Mouse (Mus musculus) gastrocnemius, postnatal 10 days (tissue): Measurements from ENCODE around the gene Nrtn. TPM values are rescaled to one million over a fixed set of nuclear protein-coding genes. Genes with fewer than 3 reads are reported as not detected.

Source experiments
- DNase-seq: peaks from one replicate; pipeline ENCODE4 v3.0.0; 2021; ENCODE audit warnings: mixed read lengths
- long read RNA-seq, 2 experiments: library from polyadenylated mRNA; stranded (forward); transcript quantifications; one replicate each; pipeline ENCODE4 v2.0.0; 2021
- total RNA-seq, 2 experiments: library from RNA; stranded (reverse); gene quantifications; 2 replicates each; pipeline ENCODE4 v1.2.3; 2021

The Nrtn gene
- total RNA-seq = 1 to 10 TPM in 1 of 2 experiments, under 1 TPM in 1; 0.95 to 1.4 TPM
- long read RNA-seq, experiment 1, partial matches to known transcripts = 0 of 1 reads
- long read RNA-seq, experiment 1, other reads (novel, unspliced or antisense) = 0 of 1 reads
- long read RNA-seq, experiment 2 = 0 reads

DNA sequence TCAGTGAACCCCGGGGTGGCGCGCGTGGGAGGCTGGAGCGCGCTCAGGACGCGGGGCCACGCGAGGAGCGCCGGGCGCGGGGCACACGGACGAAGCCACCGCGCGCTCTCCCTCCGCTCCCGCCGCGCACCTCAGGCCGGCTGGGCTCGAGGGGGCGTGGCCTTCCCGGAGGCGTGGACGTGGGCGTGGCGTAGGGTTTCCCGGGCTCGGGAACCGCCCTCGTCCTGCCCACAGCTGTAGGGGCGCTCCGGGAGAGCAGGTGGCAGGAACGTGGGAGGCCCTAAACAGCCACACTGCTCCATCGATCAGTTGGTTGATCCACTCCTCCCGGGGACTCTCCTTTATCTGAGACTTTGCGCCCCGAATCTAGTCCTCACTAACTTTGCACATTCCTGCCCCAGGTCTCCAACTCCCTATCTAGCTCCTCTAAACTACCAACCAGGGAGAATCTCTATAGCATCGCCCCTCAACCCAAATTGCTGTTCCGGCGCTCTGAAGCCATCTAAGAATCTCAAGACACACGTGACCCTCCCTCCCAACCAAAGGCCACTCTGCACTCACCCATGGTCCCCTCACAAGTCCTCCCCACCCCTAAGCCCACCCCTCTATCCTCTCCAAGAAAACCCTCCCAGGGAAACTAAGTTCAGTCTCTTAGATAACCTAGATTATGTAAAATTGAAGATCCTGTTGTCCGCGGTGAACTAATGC lies at the start of gene Nrtn:
Gene Nrtn, minus strand, starts transcription at position 115 of the 708 bp plus-strand sequence.
- peak; percentile 86 for DNase-seq

DNA sequence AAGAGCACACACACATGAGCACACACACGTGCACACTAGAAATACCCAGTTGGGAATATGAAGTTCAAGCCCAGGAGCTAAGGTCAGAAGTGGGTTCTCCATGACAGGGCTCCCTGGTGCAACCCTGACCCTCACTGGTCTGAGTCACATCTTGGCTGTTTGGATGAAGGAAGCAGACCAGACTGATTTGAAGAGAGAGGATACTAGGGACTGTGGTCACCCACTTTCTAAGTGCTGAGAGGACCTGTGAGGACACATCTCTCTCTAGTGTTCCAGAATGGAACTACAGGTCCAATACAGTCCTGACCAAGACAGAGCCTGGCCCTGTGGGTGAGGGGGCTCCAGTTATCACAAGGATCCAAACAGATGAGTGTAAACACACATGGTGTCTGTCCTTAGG lies 48.5 kb upstream of the Nrtn start:
- no peak for DNase-seq

DNA sequence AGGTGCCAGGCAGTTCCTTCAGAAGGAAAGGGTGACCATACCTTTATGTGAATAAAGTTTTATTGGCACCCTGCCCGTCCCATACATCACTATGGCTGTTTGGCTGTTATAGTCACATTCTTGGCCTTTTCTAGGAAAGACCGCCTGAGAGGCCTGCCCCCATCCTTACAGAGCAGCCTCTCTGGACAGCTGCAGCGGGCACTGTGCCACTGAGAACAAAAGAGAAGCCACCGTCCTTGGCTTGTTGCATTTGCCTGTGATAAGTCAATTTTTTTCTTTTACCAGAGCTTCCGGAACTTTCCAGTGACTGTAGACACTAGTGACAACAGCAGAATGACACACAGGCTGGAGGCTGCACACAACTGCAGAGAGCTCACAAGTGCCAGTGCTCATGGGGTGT lies 47.6 kb upstream of the Nrtn start:
- no peak for DNase-seq

DNA sequence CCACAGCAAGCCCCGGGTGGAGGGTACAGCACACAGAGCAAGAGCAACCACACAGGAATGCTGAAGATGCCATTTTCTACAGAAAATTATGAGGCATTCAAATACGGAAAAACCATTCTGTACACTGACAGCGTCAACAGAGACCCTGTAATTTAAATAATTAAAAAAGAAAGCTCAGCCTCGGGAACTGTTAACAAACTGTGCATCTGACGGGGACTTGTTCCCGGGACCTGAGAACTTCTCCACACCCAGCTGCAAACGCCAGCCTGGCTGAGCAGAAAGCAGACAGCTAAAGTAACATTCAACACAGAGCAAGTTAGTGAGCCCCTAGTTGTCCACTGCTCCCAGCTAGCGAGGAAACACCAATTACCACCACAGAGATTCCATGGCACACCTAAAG lies 44.7 kb upstream of the Nrtn start:
- no peak for DNase-seq

DNA sequence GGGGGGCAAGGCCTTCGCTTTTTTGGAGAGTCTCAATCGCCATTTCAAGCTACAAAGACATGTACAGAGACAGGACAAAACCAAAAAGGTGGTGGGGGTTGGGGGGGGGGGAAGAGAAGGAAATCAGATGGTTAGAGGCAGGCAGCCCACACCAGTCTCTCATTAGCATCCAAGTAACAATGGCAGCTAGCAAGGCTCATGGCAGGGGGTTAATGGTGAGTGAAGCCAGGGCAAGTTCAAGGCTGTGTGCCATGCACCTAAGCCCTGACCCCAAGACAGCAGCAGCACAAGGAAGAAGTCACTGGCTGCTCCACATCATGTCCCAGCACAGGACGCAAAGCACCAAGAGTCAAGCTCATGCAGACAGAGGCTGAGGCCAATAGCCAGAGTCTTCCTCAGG lies 41.9 kb upstream of the Nrtn start:
- no peak for DNase-seq

DNA sequence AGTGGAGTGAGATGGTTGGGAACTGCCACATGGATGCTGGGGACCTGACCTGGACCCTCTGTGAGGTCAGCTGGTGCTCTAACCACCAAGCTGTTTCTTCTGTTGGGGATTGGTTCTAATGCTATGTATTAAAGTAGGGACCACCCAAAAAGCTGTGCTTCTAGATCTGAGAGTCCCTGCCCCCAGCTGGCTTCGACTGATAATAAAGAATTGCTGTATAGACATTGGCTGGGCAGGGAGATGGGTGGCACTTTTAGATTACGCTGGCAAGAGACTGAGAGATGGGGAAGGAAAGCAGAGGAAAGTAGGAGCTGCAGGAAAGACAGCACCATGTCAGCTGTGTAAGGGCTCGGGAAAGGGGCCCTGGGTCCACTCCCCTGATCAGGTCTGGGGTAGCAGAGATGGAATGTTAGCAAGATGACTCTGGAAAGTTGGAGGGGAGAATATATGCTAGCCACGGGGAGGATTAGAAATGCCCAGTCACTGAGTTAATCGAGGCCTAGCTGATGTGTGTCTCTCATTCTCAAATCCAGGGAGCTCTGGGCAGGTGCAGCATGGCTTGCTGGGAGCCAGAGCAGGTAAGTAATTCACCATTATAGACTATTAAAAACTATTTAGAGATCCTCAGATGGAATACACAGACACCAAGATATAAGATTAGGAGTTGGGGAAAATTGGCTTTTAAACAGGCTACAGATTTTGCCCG lies 36.4 kb upstream of the Nrtn start:
- DNase-seq = no peak

DNA sequence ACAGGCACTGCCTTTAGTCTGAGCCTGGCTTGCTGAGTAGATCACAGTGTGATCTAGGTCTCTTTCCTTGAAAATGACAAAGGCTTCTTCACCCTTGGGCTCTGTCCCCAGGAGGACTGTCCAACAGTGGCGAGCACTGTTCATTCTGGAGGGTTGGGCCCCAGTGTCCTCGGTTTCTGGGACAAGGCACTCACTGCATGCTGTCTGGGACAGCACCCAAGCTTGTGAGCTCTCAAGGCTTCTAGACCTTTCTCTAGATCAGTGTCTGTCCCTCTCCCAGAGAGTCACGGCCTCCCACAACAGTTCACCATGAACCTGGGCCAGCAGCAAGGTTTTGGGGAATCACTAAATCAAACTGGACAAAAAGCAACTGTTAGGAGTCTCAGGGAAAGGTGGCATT lies 35.3 kb upstream of the Nrtn start:
- no peak for DNase-seq

DNA sequence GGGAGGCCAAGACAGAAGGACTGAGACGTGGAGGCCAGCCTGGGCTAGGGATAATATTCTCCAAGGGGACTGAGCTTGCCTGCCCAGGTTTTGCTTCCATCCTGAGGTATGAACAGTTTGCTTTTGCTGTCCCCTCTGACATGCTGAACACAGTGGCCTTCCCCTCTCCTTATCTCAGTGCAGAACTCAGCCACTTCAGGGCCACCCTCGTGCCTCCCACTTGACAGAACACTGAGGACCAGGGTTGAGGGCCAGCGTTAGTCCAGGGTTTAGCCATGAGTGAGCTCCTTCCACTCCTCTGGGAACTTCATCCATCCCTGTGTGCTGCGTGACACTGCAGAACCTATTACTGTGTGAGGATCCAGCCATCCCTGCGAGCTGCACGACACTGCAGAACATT lies 32.0 kb upstream of the Nrtn start:
- DNase-seq = no peak

DNA sequence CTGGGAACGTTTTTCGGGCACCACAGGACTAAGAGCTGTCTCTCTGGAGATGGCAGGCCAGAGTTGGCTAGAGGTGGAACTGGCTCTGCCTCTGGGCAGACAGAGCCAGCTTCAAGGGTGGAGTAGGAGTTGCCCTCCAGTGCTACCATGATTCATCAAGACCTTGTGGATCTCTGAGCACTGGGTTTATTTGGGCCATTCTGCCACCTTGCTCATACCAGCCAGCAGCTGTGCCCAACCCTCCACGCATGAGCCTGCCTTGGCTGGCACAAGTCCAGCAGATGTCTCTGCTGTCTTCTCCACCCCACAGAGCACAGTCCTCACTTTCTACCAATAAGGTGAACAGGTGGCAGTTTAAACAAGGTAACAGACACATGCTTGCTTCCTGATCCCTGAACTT lies 31.6 kb upstream of the Nrtn start:
- no peak for DNase-seq

DNA sequence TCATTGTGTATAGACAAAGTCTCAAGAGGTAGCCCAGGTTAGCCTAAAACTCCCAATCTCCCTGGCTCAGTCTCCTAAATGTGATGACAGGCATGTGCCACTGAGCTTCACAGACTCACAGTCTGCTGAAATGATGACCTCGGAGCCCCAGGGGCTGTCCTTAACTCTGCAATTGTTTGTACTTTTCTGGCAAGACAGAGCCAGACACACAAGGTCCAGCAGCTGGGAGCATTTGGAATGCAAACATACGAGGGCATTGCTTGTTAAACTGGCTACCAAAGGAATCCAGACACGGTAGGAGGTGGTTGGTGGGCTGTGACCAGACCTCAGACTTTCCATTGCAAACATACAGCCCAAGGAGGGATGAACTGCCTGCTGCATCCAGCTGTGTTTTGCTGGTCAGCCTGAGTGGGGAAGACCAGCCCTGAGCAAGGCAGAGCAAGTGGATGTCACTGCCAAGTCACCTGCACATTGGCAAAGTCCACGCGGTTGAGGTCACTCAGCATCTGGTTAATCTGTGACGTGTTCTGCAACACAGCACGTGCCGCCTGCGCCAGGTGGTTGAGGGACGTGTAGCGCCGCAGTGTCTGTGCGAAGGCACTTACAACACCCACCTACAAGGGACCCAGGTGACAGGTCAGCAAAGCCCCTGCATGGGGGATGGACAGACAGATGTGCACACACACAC lies 23.1 kb upstream of the Nrtn start:
- no peak for DNase-seq

DNA sequence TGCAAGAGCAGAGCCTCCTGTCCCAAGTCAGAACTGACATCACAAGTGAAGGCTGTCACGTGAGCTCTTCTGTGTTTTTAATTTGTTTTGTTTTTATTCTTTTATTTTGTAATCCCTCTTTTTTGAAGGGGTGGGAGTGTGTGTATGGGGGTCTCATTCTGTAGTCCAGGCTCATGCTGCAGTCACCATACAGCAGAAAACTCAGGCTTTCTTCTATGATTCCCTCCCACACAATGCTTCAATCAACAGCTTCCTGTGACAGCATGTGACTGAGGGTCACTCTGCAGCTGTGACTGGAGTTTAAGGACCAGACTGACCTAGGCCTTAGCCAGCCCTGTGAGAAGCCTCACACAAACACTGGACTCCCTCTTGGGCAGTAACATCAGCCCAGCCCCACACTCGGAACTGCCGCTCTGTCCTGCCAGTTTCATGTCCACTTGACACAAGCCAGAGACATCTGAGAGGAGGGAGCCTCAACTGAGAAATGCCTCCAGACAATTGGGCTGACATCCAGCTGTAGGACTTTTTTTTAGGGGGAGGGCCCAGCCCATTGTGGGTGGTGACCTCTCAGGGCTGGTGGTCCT lies 21.5 kb upstream of the Nrtn start:
- no peak for DNase-seq

DNA sequence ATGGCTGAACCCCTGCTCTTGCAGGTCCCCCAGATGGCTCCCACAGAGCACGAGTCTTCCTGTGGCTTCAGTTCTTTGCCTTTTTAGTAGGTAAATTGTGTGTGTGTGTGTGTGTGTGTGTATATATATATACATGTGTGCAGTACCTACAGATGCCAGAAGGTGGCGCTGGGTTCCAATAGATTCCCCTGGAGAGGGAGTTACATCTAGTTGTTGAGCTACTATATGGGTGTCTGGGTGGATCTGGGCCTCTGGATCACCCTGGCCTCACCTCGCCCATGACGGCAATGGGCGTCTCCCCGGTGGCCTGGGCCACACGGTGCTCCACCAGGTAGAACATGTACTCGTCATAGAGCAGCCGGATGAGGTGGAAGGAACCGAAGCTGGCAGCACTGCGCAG lies 20.2 kb upstream of the Nrtn start:
- no peak for DNase-seq

DNA sequence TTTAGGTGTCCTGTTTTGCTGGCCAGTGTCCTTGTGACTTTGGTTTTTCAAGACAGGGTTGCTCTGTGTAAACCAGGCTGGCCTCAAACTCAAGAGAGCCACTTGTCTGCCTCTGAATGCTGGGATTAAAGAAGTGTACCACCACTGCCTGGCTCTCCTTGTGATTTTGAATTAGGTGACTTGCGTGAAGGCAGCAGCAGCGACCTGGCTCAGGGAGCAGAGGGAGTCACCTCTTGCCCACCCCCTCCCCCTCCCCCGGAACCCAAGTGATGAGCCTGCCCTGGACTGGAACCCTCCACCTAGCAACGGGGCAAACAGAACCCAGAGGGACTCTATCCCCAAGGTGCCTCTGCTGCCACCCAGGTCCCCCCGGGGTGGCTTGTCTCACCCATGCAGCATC lies 12.6 kb upstream of the Nrtn start, which contains the start of gene Prr22:
Gene Prr22, plus strand, starts transcription at position 301 of the 400 bp plus-strand sequence.
- DNase-seq = no peak

DNA sequence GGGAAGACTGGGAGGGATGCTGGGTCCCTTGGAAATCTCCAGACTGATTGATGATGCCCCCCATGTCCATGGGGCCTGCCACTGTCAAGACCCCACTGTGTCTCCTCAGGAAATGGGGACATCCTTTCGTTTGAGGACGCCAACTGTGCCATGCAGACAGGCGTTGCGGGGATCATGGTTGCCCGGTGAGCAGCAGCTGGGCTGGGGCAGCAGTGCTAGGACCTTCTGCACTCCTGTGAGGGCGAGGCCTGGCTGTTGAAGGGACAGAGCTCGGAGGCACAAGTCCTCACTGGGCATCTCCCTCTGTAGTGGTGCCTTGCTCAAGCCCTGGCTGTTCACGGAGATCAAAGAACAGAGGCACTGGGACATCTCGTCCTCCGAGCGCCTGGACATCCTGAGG lies 11.6 kb upstream of the Nrtn start:
- DNase-seq = no peak

DNA sequence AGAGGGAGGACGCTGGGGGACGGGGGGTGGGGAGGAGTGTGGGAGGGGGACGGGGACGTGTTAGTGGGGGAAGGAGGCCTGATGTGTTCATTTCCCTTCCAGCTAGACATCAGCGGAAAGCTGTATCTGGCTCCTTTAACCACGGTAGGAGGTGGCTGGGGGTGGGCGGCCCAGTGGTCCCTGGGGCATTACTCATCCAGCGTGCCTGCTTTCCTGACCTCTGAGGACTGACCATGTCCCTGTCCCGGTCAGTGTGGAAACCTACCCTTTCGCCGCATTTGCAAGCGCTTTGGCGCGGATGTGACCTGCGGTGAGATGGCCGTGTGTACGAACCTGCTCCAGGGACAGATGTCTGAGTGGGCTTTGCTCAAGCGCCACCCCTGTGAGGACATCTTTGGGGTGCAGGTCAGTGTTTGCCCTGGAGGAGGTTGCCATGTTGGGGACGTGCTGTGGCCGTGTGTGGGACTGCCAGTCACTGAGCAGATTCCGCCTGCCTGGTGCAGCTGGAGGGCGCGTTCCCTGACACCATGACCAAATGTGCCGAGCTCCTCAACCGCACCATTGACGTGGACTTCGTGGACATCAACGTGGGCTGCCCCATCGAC lies 10.3 kb upstream of the Nrtn start:
- DNase-seq = no peak

DNA sequence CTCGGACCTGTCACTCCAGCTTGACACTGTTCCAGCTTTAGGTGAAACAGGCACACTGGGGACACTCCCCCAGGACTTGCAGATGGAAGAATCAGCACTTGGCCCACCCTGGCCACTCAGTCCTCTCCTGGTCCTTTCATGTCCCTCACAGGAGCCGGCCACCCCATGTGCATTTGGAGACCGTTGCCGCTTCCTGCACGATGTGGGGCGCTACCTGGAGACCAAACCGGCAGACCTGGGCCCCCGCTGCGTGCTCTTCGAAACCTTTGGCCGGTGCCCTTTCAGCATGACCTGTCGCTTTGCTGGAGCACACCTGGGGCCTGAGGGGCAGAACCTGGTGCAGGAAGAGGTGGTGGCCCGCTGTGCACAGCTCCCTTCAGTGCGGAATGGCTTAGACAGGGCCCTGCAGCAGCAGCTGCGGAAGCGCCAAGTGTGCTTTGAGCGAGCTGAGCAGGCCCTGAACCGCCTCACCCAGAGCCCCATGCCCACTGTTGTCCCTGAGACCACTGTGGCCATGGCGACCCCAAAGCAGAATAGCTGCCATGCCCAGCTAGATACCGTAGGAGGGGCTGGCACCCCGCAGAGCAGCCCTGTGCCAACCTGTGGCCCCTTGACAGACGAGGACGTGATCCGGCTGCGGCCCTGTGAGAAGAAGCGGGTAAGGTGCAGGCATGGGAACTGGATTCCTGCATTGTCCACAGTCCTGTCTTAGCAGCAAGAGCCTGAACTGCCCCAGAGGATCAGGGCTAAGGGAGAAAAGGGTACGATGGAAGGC lies 9.5 kb upstream of the Nrtn start:
- DNase-seq = no peak

DNA sequence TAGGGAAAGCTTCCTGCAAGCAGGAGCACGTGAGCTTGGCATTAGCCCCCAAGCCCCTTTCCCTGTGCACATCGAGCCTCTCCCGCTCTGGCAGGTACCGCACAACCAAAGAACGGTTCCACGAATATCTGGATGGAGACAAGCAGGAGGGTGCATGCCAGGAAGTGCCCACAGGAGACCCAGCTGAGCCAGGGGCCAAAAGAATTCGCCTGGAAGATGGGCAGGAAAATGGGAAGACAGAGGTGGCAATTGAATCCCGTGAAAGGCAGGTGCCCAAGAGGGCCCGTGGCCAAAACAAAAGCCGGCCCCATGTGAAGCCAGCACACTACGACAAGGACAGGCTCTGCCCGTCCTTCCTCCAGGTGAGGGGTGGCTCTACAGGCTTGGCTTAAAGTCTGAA lies 8.1 kb upstream of the Nrtn start:
- DNase-seq = no peak

DNA sequence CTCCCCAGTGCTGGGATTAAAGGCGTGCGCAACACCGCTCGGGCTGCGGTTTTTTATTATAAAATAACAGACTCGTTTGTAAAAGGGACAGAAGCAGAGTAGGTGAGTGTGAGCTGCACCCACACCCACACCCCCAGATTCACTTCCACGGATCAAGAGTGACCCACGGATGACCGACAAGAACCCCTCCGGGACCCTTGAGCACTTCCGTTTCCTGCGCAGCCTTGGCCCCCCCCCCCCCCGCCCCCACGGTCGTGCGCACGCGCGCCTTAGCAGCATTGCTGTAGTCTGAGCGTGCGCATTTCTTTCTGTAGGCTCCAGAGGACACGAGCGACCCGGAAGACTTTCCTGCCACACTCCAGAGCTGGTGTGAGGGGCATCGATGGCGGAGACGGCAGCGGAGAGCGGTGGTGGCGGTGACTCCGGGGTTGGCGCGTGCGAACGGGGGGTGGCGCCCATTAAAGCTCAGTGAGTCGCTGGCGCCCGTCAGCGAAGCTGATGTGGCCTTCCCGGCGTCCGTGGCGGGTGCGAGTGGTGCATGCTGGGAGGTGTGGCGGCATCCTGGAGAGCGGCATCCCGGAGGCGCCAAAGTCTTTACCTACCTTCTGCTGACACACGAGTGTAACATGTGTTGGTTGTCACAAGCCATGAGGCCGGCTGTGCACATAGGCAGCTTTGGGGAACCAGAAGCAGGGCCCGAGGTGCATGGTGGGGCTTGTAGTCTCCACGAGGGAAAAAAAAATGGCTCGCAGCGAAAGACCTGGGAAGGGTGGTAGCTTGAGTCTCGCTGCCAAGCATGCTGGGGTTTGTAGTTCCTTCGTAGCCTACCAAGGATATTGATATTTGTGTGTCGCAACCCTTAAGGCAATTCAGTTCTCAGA lies 7.4 kb upstream of the Nrtn start, which contains the start of gene Dus3l:
Gene Dus3l, plus strand, starts transcription at position 284 of the 881 bp plus-strand sequence.
- peak; percentile 83 for DNase-seq

DNA sequence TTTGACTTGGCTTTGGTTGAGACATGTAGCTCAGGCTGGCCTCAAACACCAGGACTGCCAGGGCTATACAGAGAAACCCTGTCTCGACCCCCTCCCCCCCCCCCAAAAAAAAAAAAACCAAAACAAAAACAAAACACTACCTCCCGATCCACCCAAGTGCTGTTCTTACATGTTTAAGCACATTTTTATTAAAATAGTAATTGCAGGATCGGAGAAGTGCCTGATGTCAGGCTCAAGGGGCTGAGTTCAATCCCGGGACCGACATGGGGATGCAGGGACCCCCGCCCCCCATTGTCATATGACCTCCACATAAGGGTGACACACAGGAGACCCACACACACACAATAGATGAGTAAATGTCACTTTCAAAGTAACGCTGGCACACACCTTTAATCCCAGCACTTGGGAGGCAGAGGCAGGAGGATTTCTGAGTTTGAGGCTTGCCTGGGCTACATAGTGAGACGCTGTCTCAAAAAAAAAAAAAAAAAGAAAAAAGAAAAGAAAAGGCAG lies 6.5 kb upstream of the Nrtn start:
- no peak for DNase-seq
